Mouse (Mus musculus) telencephalon, adult 2 months (tissue): ENCODE measurements around the gene Rtl6.

Source experiments
- DNase-seq: peaks from one replicate; pipeline ENCODE4 v3.0.0-alpha.2; 2011; ENCODE audit warnings: low read depth, low spot score

The Rtl6 gene

GRCm38 (mm10) chr15:84557189-84557921, at the start of gene Rtl6:
Rtl6 (minus strand) TSS chr15:84557823.
- DNase-seq, result peak; percentile 86

- DNase-seq, result no peak
Measured at GRCm38 (mm10) chr15:84603267-84603963, 45.8 kb upstream of the Rtl6 start.

- no peak for DNase-seq
Measured at GRCm38 (mm10) chr15:84600977-84601595, 43.5 kb upstream of the Rtl6 start.

GRCm38 (mm10) chr15:84598911-84599310, 41.3 kb upstream of the Rtl6 start:
- DNase-seq, result no peak

GRCm38 (mm10) chr15:84597816-84598215, 40.2 kb upstream of the Rtl6 start:
- DNase-seq, result no peak

- no peak for DNase-seq
Measured at GRCm38 (mm10) chr15:84597021-84597420, 39.4 kb upstream of the Rtl6 start.

GRCm38 (mm10) chr15:84595241-84595945, 37.8 kb upstream of the Rtl6 start:
- DNase-seq, result no peak

- DNase-seq, result no peak
Measured at GRCm38 (mm10) chr15:84593514-84593913, 35.9 kb upstream of the Rtl6 start.

- no peak for DNase-seq
Measured at GRCm38 (mm10) chr15:84592240-84592639, 34.6 kb upstream of the Rtl6 start.

GRCm38 (mm10) chr15:84591573-84592139, 34.0 kb upstream of the Rtl6 start:
- DNase-seq, result no peak

GRCm38 (mm10) chr15:84588371-84588821, 30.8 kb upstream of the Rtl6 start:
- no peak for DNase-seq

- DNase-seq, result no peak
Measured at GRCm38 (mm10) chr15:84578607-84579006, 21.0 kb upstream of the Rtl6 start.

GRCm38 (mm10) chr15:84577019-84577418, 19.4 kb upstream of the Rtl6 start:
- DNase-seq, result no peak

- no peak for DNase-seq
Measured at GRCm38 (mm10) chr15:84566568-84567110, 9.0 kb upstream of the Rtl6 start.

GRCm38 (mm10) chr15:84561501-84561900, 3.9 kb upstream of the Rtl6 start:
- no peak for DNase-seq

GRCm38 (mm10) chr15:84556674-84557073, 949 bp downstream of the Rtl6 start:
- DNase-seq, result no peak

GRCm38 (mm10) chr15:84551065-84551464, 6.6 kb downstream of the Rtl6 start:
- DNase-seq, result no peak

- DNase-seq, result no peak
Measured at GRCm38 (mm10) chr15:84549291-84549797, 8.3 kb downstream of the Rtl6 start.

- no peak for DNase-seq
Measured at GRCm38 (mm10) chr15:84546028-84546427, 11.6 kb downstream of the Rtl6 start.

- DNase-seq, result no peak
Measured at GRCm38 (mm10) chr15:84541175-84541574, 16.4 kb downstream of the Rtl6 start.

- no peak for DNase-seq
Measured at GRCm38 (mm10) chr15:84538974-84539588, 18.5 kb downstream of the Rtl6 start.
